Mouse (Mus musculus) hindbrain, postnatal 0 days (tissue): ENCODE measurements around the gene Cacna1b. TPM values are rescaled to one million over a fixed set of nuclear protein-coding genes. Genes with fewer than 3 reads are reported as not detected.

Source experiments
- ATAC-seq: fragments of 200-750 bp; cut with Nextera tagmentation; 2 replicates; pipeline ENCODE4 v1.8.0; 2017; ENCODE audit warnings: mild to moderate bottlenecking, moderate TSS enrichment, moderate library complexity
- DNase-seq: peaks from one replicate; pipeline ENCODE4 v3.0.0-alpha.2; 2015; ENCODE audit warnings: low spot score
- H3K27ac ChIP-seq: fragments of 300-500 bp; sonication (generic); 2 replicates; pipeline ENCODE4 v1.5.1; 2014; ENCODE audit warnings: mild to moderate bottlenecking
- H3K27me3 ChIP-seq: fragments of 300-500 bp; sonication (generic); 2 replicates; pipeline ENCODE4 v1.6.1; 2014; ENCODE audit warnings: low read length, mixed read lengths; ENCODE audit not compliant: insufficient read depth
- H3K36me3 ChIP-seq: fragments of 300-500 bp; sonication (generic); 2 replicates; pipeline ENCODE4 v1.6.1; 2014; ENCODE audit warnings: low read length, mixed read lengths; ENCODE audit not compliant: insufficient read depth
- H3K4me1 ChIP-seq: fragments of 300-500 bp; sonication (generic); 2 replicates; pipeline ENCODE4 v1.6.1; 2014; ENCODE audit warnings: antibody characterized with exemption, low read length, mixed read lengths; ENCODE audit not compliant: insufficient read depth
- H3K4me2 ChIP-seq: fragments of 300-500 bp; sonication (generic); 2 replicates; pipeline ENCODE4 v1.6.1; 2014; ENCODE audit warnings: low read depth, mild to moderate bottlenecking, low read length, moderate library complexity, mixed read lengths
- H3K4me3 ChIP-seq: fragments of 300-500 bp; sonication (generic); 2 replicates; pipeline ENCODE4 v1.5.1; 2014; ENCODE audit warnings: low read length
- H3K9ac ChIP-seq: fragments of 300-500 bp; sonication (generic); replicated peaks from 2 replicates; pipeline ENCODE4 v1.6.1; 2014; ENCODE audit warnings: mild to moderate bottlenecking, low read length, moderate library complexity, mixed read lengths
- H3K9me3 ChIP-seq: fragments of 300-500 bp; sonication (generic); 2 replicates; pipeline ENCODE4 v1.6.1; 2016; ENCODE audit warnings: low read length, mixed read lengths
- CTCF ChIP-seq: IDR thresholded peaks from 2 replicates; pipeline ENCODE4 v1.5.1; 2016; ENCODE audit warnings: antibody characterized with exemption, control low read depth, low read depth
- WGBS: fragments of 180-500 bp; shearing (Covaris S2); extraction: QIAGEN DNeasy Blood & Tissue Kit; methylation state at CpG from one replicate; pipeline ENCODE4 v1.1.7; 2014; 5-methylcytosine and 5-hydroxymethylcytosine counted together
- polyA plus RNA-seq: library from polyadenylated mRNA; unstranded; fragments of >200 nt; fragmentation: Nextera tagmentation; extraction: Ambion mirVana; gene quantifications from 2 replicates; pipeline ENCODE4 v1.2.1, GENCODE M21; 2015
- total RNA-seq: library from RNA; depleted of rRNA; stranded (reverse); fragments of >200 nt; gene quantifications from 2 replicates; pipeline ENCODE4 v1.2.3, GENCODE M21; 2014

Cacna1b gene
- total and polyA plus RNA-seq, 2 experiments from 2014 or later: 11.8 to 103 TPM

- 53% methylated on average over 14 of the region's 14 CpGs for WGBS
- 0 out of 2 replicates have a peak overlapping the region, but pooled peaks have one; percentile 3 for H3K4me2 ChIP-seq
- TF ChIP-seq CTCF: no peak
- H3K9me3 ChIP-seq: no peaks in the 10 kb centered on the region
- no peaks in the 10 kb centered on the region for H3K4me1 ChIP-seq
- no peak overlapping the region for H3K27ac ChIP-seq
- peak; percentile 22; the same call in 1 of the 2 replicates for ATAC-seq
- DNase-seq: peak; percentile 22
- H3K27me3 ChIP-seq: no peaks in the 10 kb centered on the region
- H3K9ac ChIP-seq: 0 out of 2 replicates have a peak overlapping the region, but pooled peaks have one; percentile 24
- peaks cover 14% of the 10 kb centered on the region for H3K36me3 ChIP-seq
- H3K4me3 ChIP-seq: no peak overlapping the region
Measured at GRCm38 (mm10) chr2:24638102-24638954, 124.6 kb downstream of the Cacna1b start.

DNA sequence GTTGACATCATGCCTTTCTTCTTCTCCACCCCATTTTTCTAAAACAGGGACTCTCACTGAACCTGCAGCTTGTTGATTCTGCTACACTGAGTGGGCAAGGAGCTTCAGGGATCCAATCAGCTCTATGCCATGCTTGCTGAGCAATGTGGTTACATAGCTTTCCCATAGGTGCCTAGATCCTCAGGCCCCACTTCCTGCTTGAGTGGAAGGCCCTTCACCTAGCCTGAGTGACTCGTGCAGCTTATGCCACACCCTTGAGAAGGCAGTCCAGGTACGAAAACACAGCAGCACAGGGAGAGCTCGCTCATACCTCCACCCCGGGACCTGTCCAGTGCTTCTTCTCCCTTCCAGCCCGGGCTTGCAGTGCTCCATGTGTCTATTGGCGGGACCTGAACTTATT is 129.3 kb downstream of the Cacna1b start:
- ATAC-seq: no peak
- Histone ChIP-seq H3K27me3 (no peaks in the 10 kb centered on the region), H3K27ac (no peak overlapping the region), H3K4me1 (no peaks in the 10 kb centered on the region), H3K4me3 (no peak overlapping the region), H3K9me3 (no peaks in the 10 kb centered on the region), H3K9ac (no peak overlapping the region), H3K4me2 (no peak overlapping the region), H3K36me3 (peaks cover 18% of the 10 kb centered on the region)
- no peak for DNase-seq
- WGBS: 89% methylated on average over 6 of the region's 6 CpGs
- TF ChIP-seq CTCF: no peak

DNA sequence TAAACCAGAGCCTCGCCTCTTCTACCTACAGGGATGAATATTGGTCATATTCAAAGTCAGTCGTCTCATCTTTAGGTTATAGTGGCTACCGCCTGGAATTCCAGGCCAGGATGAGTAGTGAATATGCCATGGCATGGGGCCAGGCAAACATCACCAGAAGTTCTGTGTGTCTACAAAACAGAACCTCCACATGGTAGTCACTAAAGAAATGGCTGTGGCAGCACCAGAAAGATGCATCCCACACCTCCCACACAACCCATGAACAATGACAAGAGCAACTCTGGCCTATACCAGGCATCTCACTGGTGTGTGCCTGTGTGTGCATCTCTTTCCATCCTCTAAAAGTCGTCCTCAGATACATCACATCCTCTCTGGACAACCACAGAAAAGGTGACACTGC is 145.8 kb downstream of the Cacna1b start:
- WGBS: 85% methylated on average over 4 of the region's 4 CpGs
- Histone ChIP-seq H3K9ac (no peak overlapping the region), H3K36me3 (peaks cover 22% of the 10 kb centered on the region; the same call in 1 of the 2 replicates), H3K4me2 (no peak overlapping the region), H3K9me3 (no peaks in the 10 kb centered on the region), H3K27ac (no peak overlapping the region), H3K27me3 (no peaks in the 10 kb centered on the region), H3K4me3 (no peak overlapping the region), H3K4me1 (no peaks in the 10 kb centered on the region)
- TF ChIP-seq CTCF: no peak
- DNase-seq: no peak
- ATAC-seq: no peak

DNA sequence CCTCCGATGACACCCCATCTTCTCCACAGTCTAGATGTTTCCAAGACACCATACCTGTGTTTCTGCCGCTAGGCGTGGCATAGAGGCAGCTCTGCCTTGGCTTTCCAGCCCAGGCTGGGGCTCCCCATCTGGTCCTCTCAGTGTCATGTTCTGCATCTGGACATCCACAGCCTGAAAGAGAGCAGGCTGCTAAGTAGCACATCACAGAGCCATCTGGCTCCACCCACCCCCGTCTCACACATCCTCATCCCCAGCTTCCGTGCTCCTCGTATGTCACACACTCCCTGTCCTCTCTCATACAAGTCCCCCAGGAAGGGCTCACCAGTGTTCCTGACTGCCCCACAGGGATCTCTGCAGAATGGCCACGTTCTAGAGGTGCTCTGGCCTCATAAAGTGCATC is 153.2 kb downstream of the Cacna1b start:
- Histone ChIP-seq H3K9me3 (no peaks in the 10 kb centered on the region), H3K36me3 (peaks cover 17% of the 10 kb centered on the region; the same call in 1 of the 2 replicates), H3K4me2 (no peak overlapping the region), H3K27me3 (no peaks in the 10 kb centered on the region), H3K4me1 (no peaks in the 10 kb centered on the region), H3K4me3 (no peak overlapping the region), H3K9ac (no peak overlapping the region), H3K27ac (no peak overlapping the region)
- 84% methylated on average over 7 of the region's 7 CpGs for WGBS
- no peak for TF ChIP-seq CTCF
- DNase-seq (no peak), ATAC-seq (no peak)

- TF ChIP-seq CTCF: no peak
- H3K27me3 ChIP-seq: no peaks in the 10 kb centered on the region
- H3K4me2 ChIP-seq: no peak overlapping the region
- H3K9me3 ChIP-seq: no peaks in the 10 kb centered on the region
- no peak for DNase-seq
- H3K36me3 ChIP-seq: peaks cover 17% of the 10 kb centered on the region; the same call in 1 of the 2 replicates
- no peak overlapping the region for H3K27ac ChIP-seq
- H3K4me3 ChIP-seq: no peak overlapping the region
- 48% methylated on average over 7 of the region's 7 CpGs for WGBS
- H3K4me1 ChIP-seq: no peaks in the 10 kb centered on the region
- ATAC-seq: peak; percentile 24
- H3K9ac ChIP-seq: no peak overlapping the region
Measured at GRCm38 (mm10) chr2:24608765-24609138, 154.2 kb downstream of the Cacna1b start.

GRCm38 (mm10) chr2:24607905-24608764 is 154.8 kb downstream of the Cacna1b start:
- H3K27ac ChIP-seq: peak overlapping the region; percentile 45; the same call in 1 of the 2 replicates
- H3K4me1 ChIP-seq: no peaks in the 10 kb centered on the region
- H3K36me3 ChIP-seq: peaks cover 17% of the 10 kb centered on the region
- 25% methylated on average over 13 of the region's 13 CpGs for WGBS
- H3K9me3 ChIP-seq: no peaks in the 10 kb centered on the region
- no peak for TF ChIP-seq CTCF
- no peaks in the 10 kb centered on the region for H3K27me3 ChIP-seq
- H3K9ac ChIP-seq: no peak overlapping the region
- ATAC-seq: peak; percentile 46
- no peak overlapping the region for H3K4me3 ChIP-seq
- DNase-seq: peak; percentile 34
- H3K4me2 ChIP-seq: no peak overlapping the region
